Mouse (Mus musculus) gastrocnemius, postnatal 4 days (tissue): ENCODE data around the gene Vdac2. TPM values are rescaled to one million over a fixed set of nuclear protein-coding genes. Genes with fewer than 3 reads are reported as not detected.

ENCODE experiments used
- DNase-seq, 2 experiments: peaks; one replicate each; pipeline ENCODE4 v3.0.0; 2021 to 2022; ENCODE audit warnings: low spot score in 2 of 2, mixed read lengths in 2 of 2
- total RNA-seq, 2 experiments: library from RNA; stranded (reverse); gene quantifications; 2 replicates each; pipeline ENCODE4 v1.2.3; 2021

Vdac2 gene
- total RNA-seq, 2 experiments from 2014 or later: 266 to 297 TPM

GRCm38 (mm10) chr14:21814606-21815005 lies 10.4 kb upstream of the Vdac2 start:
- no peak for DNase-seq

- no peak for DNase-seq
Observed at GRCm38 (mm10) chr14:21816255-21816654, 8.8 kb upstream of the Vdac2 start.

DNA sequence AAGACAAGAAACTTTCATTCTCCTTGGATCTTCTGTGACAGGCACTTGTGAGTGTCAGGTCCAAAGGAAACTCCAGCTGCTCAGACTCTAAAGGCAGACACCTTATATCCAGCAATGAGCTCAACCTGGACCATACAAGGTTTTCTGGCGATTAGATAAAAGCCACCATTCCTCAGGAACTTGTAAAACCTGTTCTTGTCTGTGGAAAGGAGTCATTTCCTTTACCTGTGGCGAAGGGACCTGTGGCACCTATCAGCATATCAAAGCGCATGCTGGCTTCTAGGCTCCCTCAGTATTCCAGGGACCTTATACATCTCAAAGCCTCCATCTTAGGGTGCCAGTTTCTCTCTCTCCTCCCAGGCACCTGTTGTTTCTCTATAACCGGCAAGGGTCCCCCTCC lies 7.6 kb upstream of the Vdac2 start:
- no peak for DNase-seq

DNA sequence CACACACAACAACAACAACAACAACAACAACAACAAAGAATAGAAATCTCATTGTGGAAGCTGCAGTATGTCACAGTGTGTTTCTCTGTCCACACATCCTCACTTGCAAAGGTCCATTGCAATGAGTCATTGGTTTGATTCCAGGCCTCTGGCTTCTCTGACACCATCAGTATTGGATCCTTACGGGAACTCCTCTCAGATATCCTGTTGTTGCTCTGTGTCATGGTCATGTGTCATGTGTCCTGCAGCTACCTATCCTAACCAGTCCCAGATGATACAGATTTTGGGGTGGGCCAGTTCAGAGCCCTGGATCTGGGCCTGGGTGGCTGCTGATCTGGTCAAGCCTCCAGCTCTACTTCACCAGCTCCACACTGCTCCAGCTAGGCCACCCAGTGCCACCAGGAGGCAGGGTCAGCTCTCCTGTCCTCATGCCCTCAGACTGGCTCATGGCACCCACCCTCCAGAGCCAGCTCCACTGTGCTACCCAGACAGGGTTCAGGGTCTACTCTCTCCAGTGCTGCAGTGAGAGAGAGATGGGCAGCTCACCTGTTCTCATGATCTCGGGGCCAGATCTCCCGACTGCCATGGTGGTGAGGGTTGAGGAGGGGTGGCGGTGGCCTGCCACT lies 4.0 kb upstream of the Vdac2 start:
- DNase-seq: no peak

GRCm38 (mm10) chr14:21822307-21822706 lies 2.7 kb upstream of the Vdac2 start:
- no peak for DNase-seq

DNA sequence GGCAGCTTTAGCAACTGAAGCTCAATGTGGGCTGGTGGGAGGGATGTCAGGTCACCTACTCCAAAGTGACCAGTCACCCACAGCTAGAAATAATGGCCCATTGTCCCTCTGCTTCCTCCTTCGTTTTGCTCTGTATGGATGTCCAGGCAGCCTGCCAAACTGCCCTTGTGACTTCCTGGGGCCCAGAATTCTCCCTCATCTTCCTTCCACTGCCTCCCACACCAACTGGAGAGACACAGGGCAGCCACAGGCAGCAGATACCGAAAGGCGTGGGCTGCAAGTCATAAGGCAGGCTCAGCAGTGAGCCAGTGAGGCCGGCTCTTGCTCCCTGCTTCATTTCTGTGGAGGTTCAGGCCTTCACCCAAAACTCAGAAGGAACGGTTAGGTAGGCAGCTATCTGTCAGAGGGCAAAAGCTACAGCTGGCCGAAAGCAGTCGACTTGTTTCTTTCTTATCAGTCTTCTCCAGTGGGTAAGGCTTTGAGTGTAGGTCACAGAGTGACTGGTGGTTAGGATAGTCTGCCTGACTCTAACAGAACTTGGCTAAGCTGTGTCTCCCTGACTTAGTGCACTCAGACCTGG lies 2.2 kb upstream of the Vdac2 start:
- peak in 1 of 2 experiments; percentile 74 for DNase-seq

GRCm38 (mm10) chr14:21823897-21824296 lies 1.1 kb upstream of the Vdac2 start:
- DNase-seq: no peak

- DNase-seq: no peak
Observed at GRCm38 (mm10) chr14:21825786-21826491, 901 bp downstream of the Vdac2 start.

DNA sequence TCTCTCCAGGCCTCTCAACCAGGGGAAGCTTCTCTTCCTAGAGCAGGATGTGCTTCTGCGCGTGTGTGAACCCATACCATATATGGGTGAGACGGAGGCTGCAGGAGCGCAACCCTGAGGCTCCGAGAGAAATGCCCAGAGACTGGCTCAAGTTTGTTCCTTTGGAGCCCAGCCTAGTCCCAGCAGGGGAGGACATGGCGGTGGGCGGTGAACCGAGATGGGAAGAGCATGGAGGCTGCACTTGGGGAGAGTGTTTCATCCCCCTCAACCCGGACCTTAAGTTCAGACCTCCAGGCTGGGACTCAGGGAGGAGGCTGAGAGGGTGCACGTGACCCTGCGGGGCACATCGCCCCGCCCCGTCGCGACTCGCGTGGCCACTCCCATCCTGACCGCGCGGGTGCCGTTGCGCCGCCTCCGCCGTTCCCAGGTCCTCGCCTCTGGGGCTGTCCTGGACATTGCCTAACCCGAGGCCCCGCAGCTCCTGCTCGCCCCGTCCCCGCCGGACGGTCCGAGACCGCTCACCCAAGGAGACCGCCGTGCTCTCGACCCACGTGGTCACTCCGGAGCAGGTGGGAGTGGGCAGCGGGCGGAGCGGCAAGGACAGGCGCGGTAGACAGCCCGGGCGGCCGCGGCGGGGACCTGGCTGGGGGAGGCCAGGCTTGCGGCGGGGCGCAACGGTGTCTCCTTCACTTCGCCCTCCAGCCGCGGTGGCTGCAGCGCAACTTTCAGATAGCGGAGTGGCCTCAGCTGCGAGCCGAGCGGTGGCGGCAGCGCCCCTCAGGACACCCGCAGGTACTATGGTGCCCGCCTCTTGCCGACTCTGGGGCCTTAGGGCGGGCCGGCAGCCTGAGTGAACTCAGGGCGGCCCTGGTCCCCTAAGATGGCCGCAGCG lies 6.1 kb downstream of the Vdac2 start:
- peak; percentile 92 to 97 for DNase-seq

DNA sequence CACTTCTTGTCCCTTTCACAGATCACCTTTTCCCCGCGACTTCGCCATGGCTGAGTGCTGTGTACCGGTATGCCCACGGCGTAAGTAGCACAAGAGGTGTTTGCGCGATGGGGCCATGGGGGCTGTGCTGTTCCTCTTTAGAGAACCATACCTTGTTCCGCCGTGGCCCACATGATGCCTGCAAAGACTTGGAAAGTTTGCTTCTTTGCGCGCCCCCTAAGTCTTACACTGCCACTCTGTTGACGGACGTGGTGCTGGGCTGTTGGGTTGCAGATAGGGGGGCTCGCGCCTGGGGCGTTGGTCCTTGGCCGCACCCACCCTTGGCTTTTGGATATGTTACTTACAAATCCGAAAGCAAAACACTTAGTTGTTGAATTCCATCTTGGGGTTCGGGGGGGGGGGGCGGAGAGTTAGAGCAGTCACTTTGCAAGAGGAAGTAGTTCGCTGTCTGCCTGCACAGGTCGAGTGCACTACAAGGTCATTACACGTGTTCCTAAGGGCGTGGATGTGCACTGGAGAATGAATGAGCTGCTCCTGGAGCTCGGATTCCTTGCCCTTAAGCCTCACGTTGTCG lies 6.9 kb downstream of the Vdac2 start:
- no peak for DNase-seq

DNA sequence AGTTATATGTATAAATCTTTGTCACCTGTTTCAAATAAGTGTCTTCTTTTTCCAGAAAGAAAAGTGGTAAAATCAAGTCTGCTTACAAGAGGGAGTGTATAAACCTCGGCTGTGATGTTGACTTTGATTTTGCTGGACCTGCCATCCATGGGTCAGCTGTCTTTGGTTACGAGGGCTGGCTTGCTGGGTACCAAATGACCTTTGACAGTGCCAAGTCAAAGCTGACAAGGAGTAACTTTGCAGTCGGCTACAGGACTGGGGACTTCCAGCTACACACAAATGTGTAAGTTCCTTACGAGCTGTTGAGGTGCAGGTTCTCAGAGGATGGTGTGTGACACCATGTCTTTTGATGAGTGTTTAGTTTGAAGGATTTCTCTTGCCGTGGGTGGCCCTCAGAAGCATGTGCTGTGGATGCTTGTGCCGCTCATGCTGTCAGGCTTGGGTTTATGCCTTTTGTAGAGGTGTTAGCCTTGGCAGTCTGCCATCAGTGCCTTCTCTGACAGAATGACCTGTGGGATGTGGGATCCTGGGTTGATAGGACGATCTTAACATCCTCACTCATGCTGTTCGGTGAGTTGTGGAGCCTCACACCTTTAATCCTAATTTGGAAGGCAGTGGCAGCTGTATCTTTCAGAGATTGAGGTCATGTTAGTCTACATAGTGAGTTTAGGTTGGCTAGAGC lies 13.4 kb downstream of the Vdac2 start:
- DNase-seq: no peak

- DNase-seq: no peak
Observed at GRCm38 (mm10) chr14:21841819-21842592, 17.0 kb downstream of the Vdac2 start.

- DNase-seq: no peak
Observed at GRCm38 (mm10) chr14:21843263-21843662, 18.2 kb downstream of the Vdac2 start.

- no peak for DNase-seq
Observed at GRCm38 (mm10) chr14:21846827-21847380, 21.9 kb downstream of the Vdac2 start.

GRCm38 (mm10) chr14:21847381-21848165 lies 22.5 kb downstream of the Vdac2 start:
- peak in 1 of 2 experiments; percentile 47 for DNase-seq

DNA sequence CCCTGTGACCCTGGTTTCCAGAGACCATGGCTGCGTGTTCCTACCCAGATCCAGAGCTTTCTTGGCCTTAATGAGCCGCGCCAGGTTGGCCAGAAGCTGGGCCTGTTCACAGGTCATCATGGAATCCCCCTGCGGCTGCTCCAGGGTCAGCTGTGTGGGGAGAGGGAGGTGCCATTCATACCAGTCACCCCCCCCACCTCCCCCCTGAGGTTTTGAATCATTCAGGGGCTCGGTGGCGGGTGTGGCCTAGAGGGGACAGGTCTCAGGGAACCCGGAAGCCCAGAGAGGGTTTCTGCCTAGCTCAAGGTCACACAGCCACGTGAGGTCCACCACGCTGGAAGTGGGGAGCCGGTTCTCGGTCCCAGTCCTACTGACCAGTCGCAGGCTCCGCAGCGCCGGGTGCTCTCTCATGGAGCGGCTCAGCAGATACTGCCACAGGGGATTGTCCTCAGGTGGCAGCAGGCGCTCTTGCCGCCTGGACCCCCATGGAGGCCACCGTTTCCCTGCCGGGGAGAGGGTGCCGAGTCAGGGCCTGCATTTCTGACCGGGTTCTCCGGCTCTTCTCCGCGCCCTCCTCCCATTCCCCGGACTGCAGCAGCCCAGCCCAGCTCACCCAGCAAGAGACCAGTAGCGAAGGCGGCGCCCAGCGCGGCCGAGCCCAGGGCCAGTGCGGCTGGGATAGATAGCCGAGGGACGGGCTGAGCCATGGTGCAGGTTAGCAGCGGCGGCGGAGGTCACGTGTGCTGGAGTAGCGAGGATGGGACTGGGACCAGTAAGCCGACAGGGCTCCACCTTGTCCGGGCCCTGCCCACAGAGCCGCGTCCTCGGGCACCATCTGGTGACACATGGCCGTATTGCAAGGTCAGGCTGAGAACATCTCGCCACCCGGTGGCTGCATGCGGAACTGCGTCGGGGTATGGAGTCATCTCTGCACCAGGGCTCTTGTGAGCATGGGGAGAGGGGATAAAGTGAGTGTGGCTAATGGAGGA lies 23.4 kb downstream of the Vdac2 start, which contains the start of gene Comtd1:
Gene Comtd1, minus strand, starts transcription at position 812 of the 989 bp plus-strand sequence.
- DNase-seq: peak; percentile 90 to 93
